Comparison of ENCODE assay signal across 16 mouse cellular contexts in genomic region chr15:11095566-11095965, GRCm38 (mm10). TPM values are rescaled to one million over a fixed set of nuclear protein-coding genes. Genes with fewer than 3 reads are reported as not detected.
DNase-seq lines count a peak whose midpoint lies in the region; ATAC-seq lines count a peak whose summit lies in the region.
"Had no signal": no experiment of that assay in that cellular context is flagged by ENCODE, and none has a peak within 500 bp of the region (broad histone marks: within the 10 kb centered on the region; RNA-seq: fewer than 3 reads in every experiment).

No protein-coding gene starts in this region.

- no peak for ATAC-seq in megakaryocyte progenitor cell, adult 5-6 weeks (replicated peaks; ENCODE audit: poor library complexity)
- ATAC-seq: intestine, embryonic 16.5 days had no signal

- DNase-seq in left cerebral cortex, adult 18-20 months (ENCODE audit: low spot score in 2 of 2) = peak; percentile 25 to 31
- no peak for DNase-seq in left cerebral cortex, postnatal 10 days (ENCODE audit: extremely low spot score in 1 of 2, low spot score in 2 of 2)
- peak; percentile 46 for DNase-seq in 416B (ENCODE audit: low read depth)
- peak; percentile 74 for DNase-seq in brain, adult 2 months (ENCODE audit: low read depth, low spot score)
- DNase-seq in left cerebral cortex, postnatal 25 days (ENCODE audit: low spot score in 2 of 2) = peak; percentile 19 to 80
- no peak for DNase-seq in adrenal gland, adult 2 months
- no peak for DNase-seq in retina, postnatal 1 day
- DNase-seq: adrenal gland, adult 8-10 months; cerebellum, postnatal 36 days; gastrocnemius, postnatal 10 days; kidney, postnatal 14 days had no signal

- intact Hi-C loops in left cerebral cortex, postnatal 10 days (cut with DNase I) = no loop called here
- intact Hi-C loops in left cerebral cortex, postnatal 25 days (cut with DNase I) = no loop called here

RNA-seq across cellular contexts. Expression of gene Adamts12, which starts 31.0 kb away (rescaled TPM):
- under 1 TPM; 0.19 to 0.28 TPM for total RNA-seq in left cerebral cortex, adult 18-20 months (2021)
- 1 to 10 TPM; 2.6 to 2.7 TPM for total RNA-seq in left cerebral cortex, postnatal 10 days (2021)
- total RNA-seq in left cerebral cortex, postnatal 25 days (2021) = under 1 TPM; 0.39 to 0.66 TPM
- 1 to 10 TPM; 3.8 to 4.0 TPM for total RNA-seq in adrenal gland, adult 2 months (2021)
- 0.40 and 0.48 TPM in 2 replicates for polyA plus RNA-seq in adrenal gland, adult 2 months (2012; rRNA removed)
- 0.02 and 0.05 TPM in 2 replicates for total RNA-seq in megakaryocyte progenitor cell, adult 5-6 weeks (2015)
- 0.41 TPM in 1 of 2 replicates, not detected in the other for total RNA-seq in megakaryocyte progenitor cell, adult 5-6 weeks (2017)
- total RNA-seq: neutrophil, adult 5-6 weeks had no signal

RNA-seq across cellular contexts. Expression of gene Rxfp3, which starts 57.8 kb away (rescaled TPM):
- total RNA-seq in left cerebral cortex, adult 18-20 months (2021) = 1 to 10 TPM; 2.5 to 3.6 TPM
- total RNA-seq in left cerebral cortex, postnatal 10 days (2021) = 1 to 10 TPM; 2.8 to 4.1 TPM
- total RNA-seq in left cerebral cortex, postnatal 25 days (2021) = 1 to 10 TPM; 3.1 TPM
- not detected for total RNA-seq in adrenal gland, adult 2 months (2021)
- not detected in 2 replicates for polyA plus RNA-seq in adrenal gland, adult 2 months (2012; rRNA removed)
- total RNA-seq in megakaryocyte progenitor cell, adult 5-6 weeks (2015) = not detected in 2 replicates
- total RNA-seq in megakaryocyte progenitor cell, adult 5-6 weeks (2017) = not detected in 2 replicates
- total RNA-seq: hematopoietic stem cell, adult 5-6 weeks; neutrophil, adult 5-6 weeks had no signal
- polyA plus RNA-seq: intestine, embryonic 16.5 days; liver, embryonic 16.5 days had no signal

Comparison
In these comparisons a context has a peak if more than half of its experiments do, and no peak if none do; other contexts are left out.
1. DNase-seq: peak in left cerebral cortex, adult 18-20 months (2 of 2), 416B (single experiment), brain, adult 2 months (single experiment) and left cerebral cortex, postnatal 25 days (2 of 2); none in left cerebral cortex, postnatal 10 days (0 of 2), adrenal gland, adult 2 months (single experiment) and retina, postnatal 1 day (single experiment).